Mouse (Mus musculus) G1E (cell line): ENCODE data around the gene Isoc2a.

Source experiments
- CTCF ChIP-seq: IDR thresholded peaks from 2 replicates; pipeline ENCODE4 v1.5.1; 2012; ENCODE audit warnings: low read depth, low read length, inconsistent platforms, mixed read lengths
- TAL1 ChIP-seq: conservative IDR thresholded peaks from 2 replicates; pipeline ENCODE4 v1.6.1; 2012; ENCODE audit warnings: low read depth, low read length, inconsistent platforms, mixed read lengths

DNA sequence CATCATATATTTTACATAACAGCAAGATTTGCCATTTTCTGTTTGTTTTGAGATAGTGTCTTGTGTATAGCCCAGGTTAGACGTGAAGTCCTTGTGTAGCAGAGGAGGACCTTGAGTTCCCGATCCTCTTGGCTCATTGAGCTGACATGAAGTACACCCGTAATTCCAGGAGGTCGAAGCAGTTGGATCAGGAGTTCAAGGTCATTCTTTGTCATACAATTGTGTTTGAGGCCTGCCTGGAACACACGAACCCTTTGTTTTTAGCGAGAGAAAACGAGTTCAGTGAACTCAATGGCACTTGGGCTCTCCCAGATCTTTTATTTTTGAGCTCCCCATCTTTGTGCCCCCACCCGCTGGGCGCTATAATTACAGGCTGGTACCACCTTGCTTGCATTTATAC is 25.5 kb downstream of the Isoc2a start:
- TF ChIP-seq CTCF: no peak
- no peak for TF ChIP-seq TAL1
